Mouse (Mus musculus): ENCODE data around the gene Ephb3.
"Not testable (repeated sequence)": the region's sequence is repeated elsewhere in the genome, so short reads cannot be mapped to it uniquely, and the experiment has no call there.

Gene Ephb3

GRCm38 (mm10) chr16:21204367-21205092, at the start of gene Ephb3:
TSS of gene Ephb3 (plus strand) at chr16:21204755.
- peak; percentile 99 for DNase-seq (ENCODE audit: low spot score in 2 of 2)

DNA sequence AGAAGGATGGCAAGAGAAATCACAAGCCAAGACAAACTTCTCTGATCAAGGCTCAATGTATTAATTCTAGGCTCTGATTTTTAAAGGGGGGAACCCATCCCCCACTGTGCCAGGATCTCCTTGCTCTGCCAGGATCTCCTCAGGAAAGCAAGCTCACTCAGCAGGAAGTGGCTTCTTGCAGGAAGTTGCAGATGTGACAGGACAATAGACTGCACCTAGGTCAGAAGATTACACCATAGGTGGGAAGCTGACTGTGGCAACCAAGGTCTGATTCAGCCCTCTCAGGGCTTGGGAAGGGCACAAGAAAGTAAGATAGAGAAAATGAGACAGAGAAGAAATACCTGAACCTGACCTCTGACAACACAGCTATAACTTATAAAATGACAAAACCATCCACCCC, 48.3 kb upstream of the Ephb3 start:
- not testable (repeated sequence) for DNase-seq (ENCODE audit: low spot score in 2 of 2)

DNA sequence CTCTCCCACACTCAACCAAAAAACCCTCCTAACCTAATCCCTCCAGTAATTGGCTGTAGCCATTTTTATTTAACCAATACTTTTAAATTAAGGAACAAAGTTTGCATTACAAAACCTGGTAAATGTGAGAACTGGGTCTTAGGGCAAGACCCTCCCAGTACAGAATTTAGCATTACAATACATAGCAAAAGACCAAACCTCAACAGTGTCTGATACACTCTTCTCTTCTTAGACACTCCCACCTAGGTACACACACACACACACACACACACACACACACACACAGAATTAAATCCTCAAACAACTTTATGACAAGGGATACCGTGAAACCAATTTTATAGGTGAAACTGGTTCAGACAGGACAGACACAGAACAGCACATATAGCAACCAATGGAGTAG, 45.3 kb upstream of the Ephb3 start:
- not testable (repeated sequence) for DNase-seq (ENCODE audit: low spot score in 2 of 2)

DNA sequence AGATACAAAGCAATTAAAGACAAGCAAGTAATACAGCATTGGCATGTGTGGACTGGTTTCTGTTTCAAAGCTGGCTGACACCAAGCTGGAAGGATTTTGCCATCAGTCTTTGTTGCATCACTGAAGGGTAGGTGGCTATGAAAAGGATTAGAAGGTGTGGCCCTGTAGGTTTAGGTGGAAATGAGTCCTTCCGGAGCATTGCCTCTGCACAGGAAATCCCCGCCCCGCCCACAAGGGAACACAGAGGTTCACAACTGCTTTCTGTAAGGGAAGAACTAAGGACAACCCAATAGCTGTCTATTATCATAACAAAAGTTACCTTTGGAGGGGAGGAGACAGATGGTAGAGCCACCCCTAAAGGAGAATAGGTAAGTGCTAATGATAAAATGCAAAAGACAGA, 41.1 kb upstream of the Ephb3 start:
- DNase-seq (ENCODE audit: low spot score in 2 of 2): not testable (repeated sequence)

GRCm38 (mm10) chr16:21165343-21166220, 39.0 kb upstream of the Ephb3 start:
- not testable (repeated sequence) for DNase-seq (ENCODE audit: low spot score in 2 of 2)

DNA sequence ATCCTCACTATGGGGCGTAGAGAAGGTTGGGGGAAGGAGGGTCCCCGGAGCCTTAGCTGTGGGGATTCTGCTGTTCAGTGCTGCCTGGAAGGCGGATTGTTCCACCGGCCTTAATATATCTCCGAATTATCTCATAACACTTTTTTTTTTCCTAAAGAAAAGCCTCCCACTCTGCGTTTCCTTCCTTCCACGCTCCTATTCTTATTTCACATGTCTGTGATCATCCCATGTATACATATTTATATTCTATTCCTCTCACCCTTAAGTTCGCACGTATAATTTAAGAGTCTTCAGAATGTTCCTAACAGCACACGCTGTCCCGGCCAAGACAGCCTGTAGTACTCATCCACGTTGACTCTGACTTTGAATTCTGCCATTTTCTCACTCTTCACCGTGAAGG, 35.8 kb upstream of the Ephb3 start:
- DNase-seq (ENCODE audit: low spot score in 2 of 2): no peak

DNA sequence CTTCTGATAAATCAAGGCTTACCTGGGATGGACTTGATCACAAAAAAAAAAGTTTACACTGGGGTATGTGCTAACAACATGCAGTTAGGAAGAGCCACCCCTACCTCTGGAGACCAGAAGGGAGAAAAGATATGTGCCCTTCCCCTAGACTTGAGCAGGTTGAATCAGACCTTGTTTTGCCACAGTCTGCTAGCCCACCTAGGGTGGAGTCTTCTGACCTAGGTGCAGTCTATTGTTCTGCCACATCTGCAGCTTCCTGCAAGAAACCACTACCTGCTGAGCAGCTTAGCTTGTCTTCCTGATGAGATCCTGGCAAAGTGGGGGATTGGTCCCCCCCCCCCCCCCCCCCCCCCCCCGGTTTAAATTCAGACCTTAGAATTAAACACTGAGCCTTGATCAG, 29.3 kb upstream of the Ephb3 start:
- DNase-seq (ENCODE audit: low spot score in 2 of 2): no peak

GRCm38 (mm10) chr16:21182108-21182507, 22.4 kb upstream of the Ephb3 start:
- no peak for DNase-seq (ENCODE audit: low spot score in 2 of 2)

DNA sequence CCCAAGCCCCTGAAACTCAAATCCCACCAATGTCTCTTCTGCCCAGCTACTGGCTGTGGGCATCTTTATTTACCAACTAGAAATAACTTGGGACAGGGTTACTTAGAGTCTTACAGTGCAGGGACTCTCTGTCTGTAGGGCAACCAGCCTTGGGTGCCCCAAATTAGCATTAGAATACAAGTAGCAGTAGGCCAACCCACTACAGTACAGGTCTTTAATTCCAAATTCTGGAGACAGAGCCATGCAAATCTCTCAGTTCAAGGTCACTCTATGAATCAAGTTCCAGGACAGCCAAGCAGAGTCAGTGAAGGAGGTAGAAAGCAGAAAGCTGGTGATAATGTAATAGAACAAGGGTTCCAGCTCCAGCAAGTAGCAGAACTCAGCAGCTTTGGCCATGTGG, 19.9 kb upstream of the Ephb3 start:
- no peak for DNase-seq (ENCODE audit: low spot score in 2 of 2)

DNA sequence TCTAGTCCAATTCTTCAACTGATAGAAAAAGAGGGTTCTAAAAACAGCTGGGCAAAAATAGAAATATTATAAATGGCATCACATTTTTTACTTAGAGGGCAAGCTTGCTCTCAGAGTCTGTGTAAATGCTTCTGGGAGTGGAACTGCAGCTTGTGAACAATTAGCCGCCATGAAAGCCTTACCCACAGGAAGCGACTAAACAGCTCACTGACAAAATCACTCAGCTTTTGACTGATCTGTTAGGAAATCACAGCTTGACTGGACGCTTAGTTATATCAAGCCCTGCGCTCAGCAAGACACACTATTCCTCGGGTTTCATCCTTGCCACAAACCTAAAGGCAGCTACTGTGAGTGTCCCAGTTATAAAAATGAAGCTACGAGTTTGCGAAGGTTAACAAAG, 17.0 kb upstream of the Ephb3 start:
- DNase-seq (ENCODE audit: low spot score in 2 of 2): no peak

GRCm38 (mm10) chr16:21188345-21188744, 16.2 kb upstream of the Ephb3 start:
- no peak for DNase-seq (ENCODE audit: low spot score in 2 of 2)

- DNase-seq (ENCODE audit: low spot score in 2 of 2): no peak
Observed at GRCm38 (mm10) chr16:21191569-21191968, 13.0 kb upstream of the Ephb3 start.

GRCm38 (mm10) chr16:21192509-21193354, 11.8 kb upstream of the Ephb3 start:
- DNase-seq (ENCODE audit: low spot score in 2 of 2): no peak

DNA sequence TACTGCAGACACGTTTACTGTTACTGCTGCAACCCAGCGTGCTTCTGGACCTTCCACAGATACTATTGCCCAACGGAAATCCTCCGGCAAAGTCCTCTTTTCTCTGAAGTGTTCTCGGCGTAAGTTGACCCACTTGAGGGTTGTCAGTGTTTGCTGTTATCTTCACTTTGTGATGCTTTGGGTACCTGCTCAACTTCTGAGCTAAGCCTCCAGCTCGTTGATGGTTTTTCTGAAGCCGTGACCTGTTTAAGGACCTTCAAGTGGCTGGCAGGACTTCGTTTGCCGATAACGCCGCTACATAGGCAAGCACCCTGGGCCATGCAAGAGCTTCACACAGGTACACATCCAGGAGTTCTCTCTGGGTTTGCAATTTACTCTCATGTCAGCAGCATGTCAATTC, 10.4 kb upstream of the Ephb3 start:
- DNase-seq (ENCODE audit: low spot score in 2 of 2): no peak

DNA sequence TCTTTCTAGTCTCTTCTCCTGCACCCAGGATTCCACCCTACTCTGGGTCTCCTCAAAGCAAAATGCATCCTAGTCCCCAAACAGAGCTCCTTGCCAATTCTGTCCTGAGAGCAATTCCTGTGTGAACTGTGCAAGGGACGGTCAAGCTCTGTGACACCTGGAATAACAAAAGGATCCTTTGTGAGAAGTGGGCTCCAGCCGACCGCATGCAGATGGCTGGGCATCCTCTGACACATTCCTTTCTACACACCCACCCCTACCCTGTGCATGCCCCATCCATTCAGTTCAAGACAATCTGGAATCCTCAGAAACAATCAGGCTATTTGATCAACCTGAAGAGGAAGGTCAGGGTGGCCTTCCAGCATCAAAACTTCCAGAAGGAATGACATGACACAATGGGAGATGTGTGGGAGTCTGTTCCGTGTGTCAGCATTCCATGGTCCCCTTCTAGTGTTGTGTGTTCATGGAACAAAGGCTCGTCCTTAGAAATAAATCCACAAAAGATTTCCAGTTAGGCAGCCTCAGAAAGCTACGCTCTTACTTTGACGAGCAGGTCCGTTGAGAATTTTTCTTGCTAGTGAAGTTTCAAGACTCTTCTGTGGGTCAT, 9.2 kb upstream of the Ephb3 start:
- DNase-seq (ENCODE audit: low spot score in 2 of 2): no peak

- DNase-seq (ENCODE audit: low spot score in 2 of 2): no peak
Observed at GRCm38 (mm10) chr16:21196576-21196975, 8.0 kb upstream of the Ephb3 start.

DNA sequence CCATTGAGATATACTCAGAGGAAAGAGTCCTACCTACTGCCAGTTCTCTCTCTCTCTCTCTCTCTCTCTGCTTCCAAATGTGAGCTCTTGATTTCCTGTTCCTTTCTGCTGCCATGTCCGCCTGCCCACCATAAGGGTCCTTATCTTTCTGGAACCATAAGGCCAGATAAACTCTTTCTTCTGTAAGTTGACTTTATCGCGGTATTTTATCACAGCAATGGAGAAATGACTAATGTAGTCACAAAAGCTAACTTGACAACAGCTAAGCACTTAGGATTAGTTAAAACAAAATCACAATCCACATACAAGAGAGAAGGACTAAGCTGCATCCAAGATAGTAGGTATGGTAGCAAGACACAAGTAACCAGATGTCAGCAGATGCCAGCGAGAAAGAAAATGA, 7.0 kb upstream of the Ephb3 start:
- DNase-seq (ENCODE audit: low spot score in 2 of 2): no peak

- no peak for DNase-seq (ENCODE audit: low spot score in 2 of 2)
Observed at GRCm38 (mm10) chr16:21198006-21198405, 6.5 kb upstream of the Ephb3 start.

DNA sequence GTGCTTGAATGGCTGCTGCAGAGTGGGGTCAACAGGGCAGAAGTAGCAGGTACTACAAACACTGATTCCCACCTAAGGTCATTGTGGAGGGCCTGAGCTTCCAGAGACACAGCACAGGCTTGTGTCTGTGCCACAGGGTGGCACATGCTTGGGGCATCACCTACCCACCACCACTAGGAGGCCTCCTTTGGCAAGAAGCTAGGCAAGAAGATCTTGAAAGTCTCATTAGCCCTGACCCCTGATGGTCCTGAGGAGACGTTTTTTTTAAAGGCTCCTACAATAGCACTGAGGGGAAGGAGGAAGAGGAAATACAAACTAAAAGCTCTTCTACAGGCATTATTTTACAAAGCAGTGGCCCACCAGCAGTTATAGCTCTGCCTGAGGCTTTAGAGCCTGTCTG, 6.0 kb upstream of the Ephb3 start:
- DNase-seq (ENCODE audit: low spot score in 2 of 2): no peak

- DNase-seq (ENCODE audit: low spot score in 2 of 2): no peak
Observed at GRCm38 (mm10) chr16:21199426-21199825, 5.1 kb upstream of the Ephb3 start.

DNA sequence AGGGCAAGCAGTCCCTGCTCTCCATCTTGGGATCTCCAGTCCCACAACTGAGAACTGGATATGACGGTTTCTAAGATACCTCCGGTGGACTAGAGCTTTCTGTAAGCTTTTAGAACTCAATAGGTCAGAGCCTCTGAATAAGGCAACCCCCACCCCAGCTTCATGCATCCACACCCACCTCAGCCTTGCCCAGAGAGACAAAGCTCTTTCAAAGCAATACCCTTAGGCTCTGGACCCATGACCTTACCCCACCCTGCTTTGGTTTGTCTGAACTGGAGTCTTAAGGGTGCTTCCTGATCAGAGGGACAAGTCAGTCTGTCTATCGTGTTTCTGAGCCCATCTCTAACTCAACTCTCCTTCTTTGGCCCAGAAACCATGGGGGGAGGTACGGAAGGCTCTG, 1.8 kb upstream of the Ephb3 start:
- no peak for DNase-seq (ENCODE audit: low spot score in 2 of 2)

Data from urinary bladder, postnatal 4 days (tissue).